Mouse (Mus musculus): Measurements from ENCODE around the gene Olfr1349. TPM values are rescaled to one million over a fixed set of nuclear protein-coding genes. Genes with fewer than 3 reads are reported as not detected.
"Not testable (repeated sequence)": the region's sequence is repeated elsewhere in the genome, so short reads cannot be mapped to it uniquely, and the experiment has no call there.

Olfr1349 gene
- total and polyA plus RNA-seq, 3 experiments: 0.22 TPM; not detected in 2

- ATAC-seq (ENCODE audit: extremely low read depth, insufficient number of reproducible peaks, low FRiP score, poor library complexity, severe bottlenecking) (no peak), DNase-seq (ENCODE audit: low spot score) (no peak)
- Histone ChIP-seq H3K27me3 (ENCODE audit: insufficient read depth, low read length) (no peaks in the 10 kb centered on the region), H3K9me3 (replicated peaks) (no peaks in the 10 kb centered on the region), H3K4me1 (ENCODE audit: insufficient read depth, low read depth, low read length) (no peaks in the 10 kb centered on the region), H3K4me3 (ENCODE audit: low read depth, low read length) (no peak within 1 kb of the TSS), H3K36me3 (replicated peaks) (no peaks in the 10 kb centered on the region)
- TF ChIP-seq GATA1 (IDR thresholded peaks at IDR 0.05; ENCODE audit: borderline replicate concordance, low read length): no peak
- TF ChIP-seq CTCF (IDR thresholded peaks at IDR 0.05; ENCODE audit: low read depth, low read length): no peak
- TF ChIP-seq POLR2AphosphoS5 (IDR thresholded peaks at IDR 0.05; ENCODE audit: insufficient replicate concordance, low read depth, low read length): no peak
- no peak for TF ChIP-seq GATA2 (IDR thresholded peaks at IDR 0.05; ENCODE audit: borderline replicate concordance, low read depth, low read length)
- TF ChIP-seq TAL1 (conservative IDR thresholded peaks at IDR 0.05; ENCODE audit: low read depth, low read length): no peak
These were observed 35.9 kb downstream of the Olfr1349 start, which contains the start of gene Olfr5 for GRCm38 (mm10) chr7:6486841-6487240. Olfr5 (minus strand) TSS chr7:6486941.

DNA sequence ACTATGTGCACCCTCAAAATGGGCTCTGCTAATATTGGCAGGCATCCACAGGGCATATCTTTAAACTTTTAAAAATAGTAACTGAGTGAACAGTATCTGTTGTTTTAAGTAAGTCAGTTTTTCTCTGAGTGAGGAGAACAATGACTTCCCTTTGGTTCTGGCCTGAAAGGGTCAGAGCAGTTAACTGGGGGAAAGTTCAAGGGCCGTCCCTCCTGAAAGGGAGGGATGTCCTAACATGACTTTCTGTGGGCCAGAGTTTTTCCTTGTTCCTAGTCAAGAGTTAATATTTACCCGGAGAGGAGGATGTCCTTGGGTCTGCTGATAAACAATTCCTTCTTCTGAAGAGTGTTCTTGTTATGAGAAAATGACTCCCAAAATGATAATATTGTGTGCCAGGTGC, 45.1 kb downstream of the Olfr1349 start:
- not testable (repeated sequence) for H3K4me1 ChIP-seq (ENCODE audit: insufficient read depth, low read depth, low read length); H3K27me3 ChIP-seq (ENCODE audit: insufficient read depth, low read length); ATAC-seq (ENCODE audit: extremely low read depth, insufficient number of reproducible peaks, low FRiP score, poor library complexity, severe bottlenecking); H3K4me3 ChIP-seq (ENCODE audit: low read depth, low read length); H3K36me3 ChIP-seq (replicated peaks); DNase-seq (ENCODE audit: low spot score); H3K9me3 ChIP-seq (replicated peaks)

DNA sequence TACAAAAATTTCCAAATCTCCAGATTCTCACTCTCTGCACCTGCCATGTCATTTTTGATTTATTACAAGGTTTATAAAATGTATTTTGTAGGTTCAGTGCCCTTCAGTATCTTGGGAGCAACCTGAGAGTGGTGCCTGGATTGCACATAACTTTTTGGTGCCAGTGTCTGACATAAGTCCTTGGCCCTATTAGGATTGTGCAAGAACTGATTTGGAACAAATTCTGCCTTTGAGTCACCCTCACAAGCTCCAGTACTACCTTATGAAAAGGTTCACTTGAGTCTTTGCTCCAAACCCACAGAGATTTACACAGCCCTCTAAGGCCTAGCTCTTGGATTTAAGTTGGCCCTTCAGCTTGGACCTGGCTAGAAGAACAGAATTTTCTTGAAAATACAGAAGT, 55.8 kb downstream of the Olfr1349 start, which contains the start of gene Olfr1346:
Gene Olfr1346 (plus strand): TSS at position 151 of the 400 bp plus-strand sequence.
- no peaks in the 10 kb centered on the region for H3K4me1 ChIP-seq (ENCODE audit: insufficient read depth, low read depth, low read length)
- H3K27me3 ChIP-seq (ENCODE audit: insufficient read depth, low read length): no peaks in the 10 kb centered on the region
- no peak for ATAC-seq (ENCODE audit: extremely low read depth, insufficient number of reproducible peaks, low FRiP score, poor library complexity, severe bottlenecking)
- no peak for TF ChIP-seq GATA1 (IDR thresholded peaks at IDR 0.05; ENCODE audit: borderline replicate concordance, low read length)
- no peak for TF ChIP-seq GATA2 (IDR thresholded peaks at IDR 0.05; ENCODE audit: borderline replicate concordance, low read depth, low read length)
- no peak for TF ChIP-seq CTCF (IDR thresholded peaks at IDR 0.05; ENCODE audit: low read depth, low read length)
- TF ChIP-seq TAL1 (conservative IDR thresholded peaks at IDR 0.05; ENCODE audit: low read depth, low read length): no peak
- TF ChIP-seq POLR2AphosphoS5 (IDR thresholded peaks at IDR 0.05; ENCODE audit: insufficient replicate concordance, low read depth, low read length): no peak
- H3K4me3 ChIP-seq (ENCODE audit: low read depth, low read length): no peak within 1 kb of the TSS
- DNase-seq (ENCODE audit: low spot score): no peak
- H3K36me3 ChIP-seq (replicated peaks): no peaks in the 10 kb centered on the region
- no peaks in the 10 kb centered on the region for H3K9me3 ChIP-seq (replicated peaks)

Other genes starting within 250 kb of the Olfr1349 start
- 10.1 and 12.8 TPM in 2 replicates for gene Zfp667, start 236.4 kb downstream of the Olfr1349 start, total RNA-seq (2014; fragmentation: Nextera tagmentation)
- 16.3 and 17.0 TPM in 2 replicates for gene Zfp667, start 236.4 kb downstream of the Olfr1349 start, total RNA-seq (2017)
- 0.19 and 0.47 TPM in 2 replicates for gene Zfp667, start 236.4 kb downstream of the Olfr1349 start, polyA plus RNA-seq (2012)
- gene Zfp583, start 191.7 kb downstream of the Olfr1349 start, total RNA-seq (2014; fragmentation: Nextera tagmentation): 1.2 and 3.1 TPM in 2 replicates
- gene Zfp583, start 191.7 kb downstream of the Olfr1349 start, total RNA-seq (2017): 0.49 and 0.64 TPM in 2 replicates
- gene Zfp583, start 191.7 kb downstream of the Olfr1349 start, polyA plus RNA-seq (2012): 0.29 and 0.38 TPM in 2 replicates
- not detected in 2 replicates for gene Gm3854, start 179.2 kb downstream of the Olfr1349 start, total RNA-seq (2014; fragmentation: Nextera tagmentation)
- 0.05 and 0.12 TPM in 2 replicates for gene Gm3854, start 179.2 kb downstream of the Olfr1349 start, total RNA-seq (2017)
- gene Gm3854, start 179.2 kb downstream of the Olfr1349 start, polyA plus RNA-seq (2012): not detected in 2 replicates
- 0.83 and 8.5 TPM in 2 replicates for gene Zfp78, start 159.7 kb downstream of the Olfr1349 start, total RNA-seq (2014; fragmentation: Nextera tagmentation)
- gene Zfp78, start 159.7 kb downstream of the Olfr1349 start, total RNA-seq (2017): 2.3 and 2.5 TPM in 2 replicates
- 0.03 and 0.12 TPM in 2 replicates for gene Zfp78, start 159.7 kb downstream of the Olfr1349 start, polyA plus RNA-seq (2012)
- gene Zfp28, start 139.7 kb downstream of the Olfr1349 start, total RNA-seq (2014; fragmentation: Nextera tagmentation): 2.1 and 5.8 TPM in 2 replicates
- 1.8 and 2.6 TPM in 2 replicates for gene Zfp28, start 139.7 kb downstream of the Olfr1349 start, total RNA-seq (2017)
- 0.46 and 0.63 TPM in 2 replicates for gene Zfp28, start 139.7 kb downstream of the Olfr1349 start, polyA plus RNA-seq (2012)
- 1.5 TPM in 1 of 2 replicates, not detected in the other for gene Smim17, start 124.2 kb downstream of the Olfr1349 start, total RNA-seq (2014; fragmentation: Nextera tagmentation)
- gene Smim17, start 124.2 kb downstream of the Olfr1349 start, total RNA-seq (2017): not detected in 2 replicates
- not detected in 2 replicates for gene Smim17, start 124.2 kb downstream of the Olfr1349 start, polyA plus RNA-seq (2012)
- not detected in 2 replicates for gene Gm20715, start 112.7 kb downstream of the Olfr1349 start, total RNA-seq (2014; fragmentation: Nextera tagmentation)
- gene Gm20715, start 112.7 kb downstream of the Olfr1349 start, total RNA-seq (2017): 0.06 and 0.11 TPM in 2 replicates
- gene Gm20715, start 112.7 kb downstream of the Olfr1349 start, polyA plus RNA-seq (2012): not detected in 2 replicates
- gene Olfr1344, start 84.3 kb downstream of the Olfr1349 start, total RNA-seq (2014; fragmentation: Nextera tagmentation): not detected in 2 replicates
- gene Olfr1344, start 84.3 kb downstream of the Olfr1349 start, total RNA-seq (2017): 0.11 TPM in 1 of 2 replicates, not detected in the other
- gene Olfr1344, start 84.3 kb downstream of the Olfr1349 start, polyA plus RNA-seq (2012): not detected in 2 replicates
- gene Olfr1336, start 66.8 kb downstream of the Olfr1349 start, total RNA-seq (2014; fragmentation: Nextera tagmentation): not detected in 2 replicates
- gene Olfr1336, start 66.8 kb downstream of the Olfr1349 start, total RNA-seq (2017): under 0.01 and 0.16 TPM in 2 replicates
- gene Olfr1336, start 66.8 kb downstream of the Olfr1349 start, polyA plus RNA-seq (2012): not detected in 2 replicates
- gene Olfr1346, start 55.8 kb downstream of the Olfr1349 start, total RNA-seq (2014; fragmentation: Nextera tagmentation): not detected in 2 replicates
- 0.06 and 0.11 TPM in 2 replicates for gene Olfr1346, start 55.8 kb downstream of the Olfr1349 start, total RNA-seq (2017)
- not detected in 2 replicates for gene Olfr1346, start 55.8 kb downstream of the Olfr1349 start, polyA plus RNA-seq (2012)
- not detected in 2 replicates for gene Olfr5, start 36.0 kb downstream of the Olfr1349 start, total RNA-seq (2014; fragmentation: Nextera tagmentation)
- gene Olfr5, start 36.0 kb downstream of the Olfr1349 start, total RNA-seq (2017): 0.11 TPM in 1 of 2 replicates, not detected in the other
- gene Olfr5, start 36.0 kb downstream of the Olfr1349 start, polyA plus RNA-seq (2012): not detected in 2 replicates
- not detected in 2 replicates for gene Olfr1347, start 23.2 kb downstream of the Olfr1349 start, total RNA-seq (2014; fragmentation: Nextera tagmentation)
- 0.12 and 0.33 TPM in 2 replicates for gene Olfr1347, start 23.2 kb downstream of the Olfr1349 start, total RNA-seq (2017)
- not detected in 2 replicates for gene Olfr1347, start 23.2 kb downstream of the Olfr1349 start, polyA plus RNA-seq (2012)
- gene Olfr1348, start 14.2 kb downstream of the Olfr1349 start, total RNA-seq (2014; fragmentation: Nextera tagmentation): not detected in 2 replicates
- gene Olfr1348, start 14.2 kb downstream of the Olfr1349 start, total RNA-seq (2017): 0.23 TPM in 1 of 2 replicates, not detected in the other
- gene Olfr1348, start 14.2 kb downstream of the Olfr1349 start, polyA plus RNA-seq (2012): not detected in 2 replicates
- not detected in 2 replicates for gene Olfr1350, start 41.9 kb upstream of the Olfr1349 start, total RNA-seq (2014; fragmentation: Nextera tagmentation)
- gene Olfr1350, start 41.9 kb upstream of the Olfr1349 start, total RNA-seq (2017): 0.05 and 0.29 TPM in 2 replicates
- gene Olfr1350, start 41.9 kb upstream of the Olfr1349 start, polyA plus RNA-seq (2012): not detected in 2 replicates
- gene Zim1, start 173.5 kb upstream of the Olfr1349 start, total RNA-seq (2014; fragmentation: Nextera tagmentation): not detected in 2 replicates
- gene Zim1, start 173.5 kb upstream of the Olfr1349 start, total RNA-seq (2017): 0.11 TPM in 1 of 2 replicates, not detected in the other
- gene Zim1, start 173.5 kb upstream of the Olfr1349 start, polyA plus RNA-seq (2012): not detected in 2 replicates
- 49.7 and 54.3 TPM in 2 replicates for gene Peg3, start 207.5 kb upstream of the Olfr1349 start, total RNA-seq (2014; fragmentation: Nextera tagmentation)
- 20.9 and 24.6 TPM in 2 replicates for gene Peg3, start 207.5 kb upstream of the Olfr1349 start, total RNA-seq (2017)
- 2.2 and 2.4 TPM in 2 replicates for gene Peg3, start 207.5 kb upstream of the Olfr1349 start, polyA plus RNA-seq (2012)
- gene Usp29, start 207.6 kb upstream of the Olfr1349 start, total RNA-seq (2014; fragmentation: Nextera tagmentation): 6.1 and 6.9 TPM in 2 replicates
- gene Usp29, start 207.6 kb upstream of the Olfr1349 start, total RNA-seq (2017): 1.7 and 2.2 TPM in 2 replicates
- gene Usp29, start 207.6 kb upstream of the Olfr1349 start, polyA plus RNA-seq (2012): 0.09 and 0.15 TPM in 2 replicates

All from G1E (cell line).